Mouse (Mus musculus) limb, embryonic 15.5 days (tissue): ENCODE measurements at regions not wholly inside any gene's neighbourhood (a gene's known extent, or its start where the extent isn't known, plus 50 kb on each side); places are given as distances from the start of the nearest gene placed in this dataset.
A peak's percentile ranks its signal among the peaks of the same experiment; 100 is the strongest.

Experiments used
- ATAC-seq: fragments of 200-750 bp; cut with Nextera tagmentation; 2 replicates; pipeline ENCODE4 v1.8.0; 2017; ENCODE audit warnings: low read depth, moderate TSS enrichment; ENCODE audit not compliant: insufficient number of reproducible peaks, low FRiP score, low TSS enrichment
- H3K27ac ChIP-seq: fragments of 300-500 bp; sonication (generic); 2 replicates; pipeline ENCODE4 v1.5.1; 2015; ENCODE audit warnings: moderate library complexity, mild to moderate bottlenecking, inconsistent platforms
- H3K27me3 ChIP-seq: fragments of 300-500 bp; sonication (generic); 2 replicates; pipeline ENCODE4 v1.6.1; 2015; ENCODE audit warnings: inconsistent platforms
- H3K36me3 ChIP-seq: fragments of 300-500 bp; sonication (generic); 2 replicates; pipeline ENCODE4 v1.6.1; 2015; ENCODE audit warnings: inconsistent platforms
- H3K4me1 ChIP-seq: fragments of 300-500 bp; sonication (generic); 2 replicates; pipeline ENCODE4 v1.6.1; 2015; ENCODE audit warnings: inconsistent platforms
- H3K4me2 ChIP-seq: fragments of 300-500 bp; sonication (generic); 2 replicates; pipeline ENCODE4 v1.6.1; 2015; ENCODE audit warnings: mild to moderate bottlenecking, inconsistent platforms
- H3K4me3 ChIP-seq: fragments of 300-500 bp; sonication (generic); 2 replicates; pipeline ENCODE4 v1.5.1; 2015; ENCODE audit warnings: mild to moderate bottlenecking, inconsistent platforms
- H3K9ac ChIP-seq: fragments of 300-500 bp; sonication (generic); 2 replicates; pipeline ENCODE4 v1.6.1; 2015; ENCODE audit warnings: inconsistent platforms
- H3K9me3 ChIP-seq: fragments of 300-500 bp; sonication (generic); 2 replicates; pipeline ENCODE4 v1.6.1; 2016; ENCODE audit warnings: inconsistent platforms
- WGBS: fragments of 180-500 bp; shearing (Covaris S2); methylation state at CpG from one replicate; pipeline ENCODE4 v1.1.7; 2015; 5-methylcytosine and 5-hydroxymethylcytosine counted together

DNA sequence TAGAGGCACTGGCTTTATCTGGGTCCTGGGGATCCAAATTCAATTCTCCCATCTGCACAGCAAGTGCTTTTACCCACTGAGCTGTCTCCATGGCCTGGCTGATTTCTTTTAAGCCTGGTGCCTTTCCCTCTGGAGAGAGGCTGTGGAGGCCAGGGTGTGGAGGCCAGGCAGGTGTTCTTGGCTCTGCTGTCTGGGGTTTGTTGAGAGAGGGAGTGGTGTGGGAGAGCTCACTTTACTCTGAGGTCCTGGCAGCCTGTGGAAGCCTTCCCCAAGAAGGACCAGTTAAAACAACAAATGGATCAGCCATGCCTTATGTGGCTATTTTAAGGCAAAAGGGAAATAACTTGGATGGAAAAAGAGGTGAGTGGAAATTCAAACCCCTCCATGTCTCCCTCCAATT, 86.5 kb downstream of the Rpl14 start:
- Histone ChIP-seq H3K9me3 (no peaks in the 10 kb centered on the region), H3K4me3 (no peak overlapping the region), H3K27me3 (no peaks in the 10 kb centered on the region), H3K4me1 (peaks cover 53% of the 10 kb centered on the region), H3K27ac (peak overlapping the region; percentile 78), H3K4me2 (no peak overlapping the region), H3K9ac (no peak overlapping the region), H3K36me3 (no peaks in the 10 kb centered on the region)
- peak; percentile 66 for ATAC-seq

DNA sequence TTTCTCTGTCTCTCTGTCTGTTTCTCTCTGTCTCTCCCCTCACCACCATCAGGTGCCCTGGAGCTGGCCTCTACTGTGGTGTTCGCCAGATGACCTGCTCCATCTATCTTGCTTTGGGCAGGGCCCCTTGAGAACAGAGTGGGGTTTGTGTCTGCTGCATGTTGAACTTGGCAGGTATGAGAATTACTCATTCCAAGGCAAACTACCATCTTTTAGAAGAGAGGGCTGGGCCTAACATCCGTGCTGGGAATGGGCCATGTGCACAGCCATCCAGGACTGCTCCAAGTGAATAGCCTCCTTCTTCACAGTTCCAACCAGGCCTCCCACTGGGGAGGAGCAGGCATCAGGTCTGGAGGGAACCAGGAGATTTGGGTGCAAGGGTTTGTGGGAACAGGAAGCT, 87.3 kb downstream of the Rpl14 start:
- H3K4me1 ChIP-seq = peaks cover 53% of the 10 kb centered on the region
- no peaks in the 10 kb centered on the region for H3K9me3 ChIP-seq
- H3K9ac ChIP-seq = no peak overlapping the region
- WGBS = 61% methylated on average over 2 of the region's 2 CpGs
- H3K27me3 ChIP-seq = no peaks in the 10 kb centered on the region
- no peak overlapping the region for H3K4me3 ChIP-seq
- no peaks in the 10 kb centered on the region for H3K36me3 ChIP-seq
- ATAC-seq = peak; percentile 74; the same call in 1 of the 2 replicates
- H3K27ac ChIP-seq = peak overlapping the region; percentile 78
- H3K4me2 ChIP-seq = no peak overlapping the region

DNA sequence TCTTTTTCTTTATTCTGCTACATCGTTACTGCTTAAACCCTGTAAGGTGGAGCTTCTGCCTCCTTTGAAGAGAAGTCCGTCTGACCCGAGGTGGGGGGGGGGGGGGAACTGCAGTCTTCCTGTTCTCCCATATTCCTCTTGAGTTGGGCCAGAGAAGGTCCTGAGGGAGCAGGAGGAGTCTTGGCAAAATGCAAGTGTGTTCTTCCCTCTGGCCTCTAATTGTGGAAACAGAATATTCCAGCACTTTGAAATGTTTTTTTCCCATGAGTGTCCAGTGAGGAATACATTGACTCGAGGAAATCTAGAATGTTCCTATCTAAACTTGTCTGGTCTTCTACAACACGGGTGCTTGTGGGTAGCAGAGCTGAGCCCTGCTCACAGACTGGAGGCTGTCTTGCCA, 90.0 kb downstream of the Rpl14 start:
- Histone ChIP-seq H3K27me3 (no peaks in the 10 kb centered on the region), H3K27ac (peak overlapping the region; percentile 75), H3K4me1 (peaks cover 44% of the 10 kb centered on the region), H3K36me3 (no peaks in the 10 kb centered on the region), H3K4me3 (no peak overlapping the region), H3K9ac (no peak overlapping the region), H3K9me3 (no peaks in the 10 kb centered on the region), H3K4me2 (no peak overlapping the region)
- WGBS = 39% methylated on average over 5 of the region's 5 CpGs
- ATAC-seq = no peak

DNA sequence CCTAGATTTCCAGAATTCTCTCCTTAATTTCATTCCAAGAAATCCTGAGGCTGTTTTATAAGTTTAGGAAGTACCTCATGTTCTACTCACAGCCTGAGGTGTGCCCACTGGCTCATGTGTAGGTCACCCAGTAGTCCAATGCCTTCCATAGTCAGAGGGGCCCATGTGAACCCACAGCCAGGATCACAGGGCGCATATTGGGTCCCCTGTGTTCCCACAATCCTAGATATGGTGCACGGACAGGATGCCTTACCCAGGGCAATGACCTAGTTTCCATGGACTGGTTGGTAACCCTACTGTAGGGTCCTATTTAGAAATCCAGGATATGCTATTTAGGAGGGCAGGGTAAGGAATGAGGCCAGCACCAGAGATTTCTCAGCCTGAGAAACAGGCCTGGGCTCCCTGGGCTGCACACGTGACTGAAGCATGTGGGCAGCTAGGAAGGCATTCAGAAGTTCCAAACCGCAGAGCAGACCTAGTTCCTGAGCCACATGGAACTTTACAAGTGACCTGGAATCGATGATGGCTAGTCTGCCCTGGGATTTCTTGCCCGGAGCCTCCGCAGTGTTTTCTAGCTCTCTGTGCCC, 90.5 kb downstream of the Rpl14 start:
- ATAC-seq = no peak

DNA sequence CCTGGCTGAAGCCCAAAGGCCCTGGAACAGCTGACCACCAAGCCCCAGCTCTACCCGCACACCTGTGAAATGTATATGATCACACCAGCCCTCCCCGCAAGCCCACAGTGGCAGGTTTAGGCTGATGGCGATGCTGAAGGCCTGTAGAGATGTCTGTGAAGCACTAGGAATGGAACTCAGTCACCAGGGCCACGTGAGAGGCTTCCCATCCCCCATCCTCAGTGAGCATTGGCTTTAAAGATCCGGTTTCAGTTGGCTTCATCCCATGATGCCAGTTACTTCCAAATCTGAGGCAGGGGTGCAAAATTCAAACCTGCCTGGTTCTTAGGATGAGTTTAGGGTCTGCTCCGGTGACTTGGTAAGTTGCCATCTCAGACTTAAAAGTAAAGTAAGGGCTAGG, 91.9 kb downstream of the Rpl14 start:
- Histone ChIP-seq H3K4me2 (no peak overlapping the region), H3K9me3 (no peaks in the 10 kb centered on the region), H3K4me1 (peaks cover 29% of the 10 kb centered on the region), H3K9ac (no peak overlapping the region), H3K27ac (no peak overlapping the region), H3K27me3 (no peaks in the 10 kb centered on the region), H3K36me3 (no peaks in the 10 kb centered on the region), H3K4me3 (no peak overlapping the region)
- no peak for ATAC-seq
- 47% methylated on average over 6 of the region's 6 CpGs for WGBS

More for the DNA sequence above, 90.5 kb downstream of the Rpl14 start:
- 73% methylated on average over 7 of the region's 7 CpGs for WGBS
- no peaks in the 10 kb centered on the region for H3K36me3 ChIP-seq
- H3K9me3 ChIP-seq = no peaks in the 10 kb centered on the region
- no peak overlapping the region for H3K4me2 ChIP-seq
- H3K9ac ChIP-seq = no peak overlapping the region
- H3K4me1 ChIP-seq = peaks cover 42% of the 10 kb centered on the region
- H3K27ac ChIP-seq = peak overlapping the region; percentile 75
- no peaks in the 10 kb centered on the region for H3K27me3 ChIP-seq
- H3K4me3 ChIP-seq = no peak overlapping the region

DNA sequence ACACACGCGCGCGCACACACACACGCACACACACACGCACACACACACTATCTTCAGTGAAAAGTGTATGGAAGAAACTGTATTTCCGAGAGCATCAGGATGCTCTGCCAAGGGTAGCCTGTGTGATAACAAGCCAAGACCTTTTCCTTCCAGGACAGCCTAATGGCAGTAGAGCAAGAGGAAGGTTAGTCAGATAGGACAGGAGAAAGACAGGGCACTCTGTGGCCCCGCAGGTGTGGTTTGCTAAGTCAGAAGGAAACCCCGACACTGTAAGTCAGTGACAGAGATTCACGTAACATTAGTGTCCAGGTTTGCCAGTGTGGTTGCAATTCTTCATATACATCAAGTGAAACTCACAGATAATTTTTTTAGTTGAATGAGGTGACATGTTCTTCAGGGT, 92.8 kb downstream of the Rpl14 start:
- Histone ChIP-seq H3K4me1 (peaks cover 21% of the 10 kb centered on the region), H3K9ac (no peak overlapping the region), H3K27ac (no peak overlapping the region), H3K9me3 (no peaks in the 10 kb centered on the region), H3K27me3 (no peaks in the 10 kb centered on the region), H3K36me3 (no peaks in the 10 kb centered on the region), H3K4me3 (no peak overlapping the region), H3K4me2 (no peak overlapping the region)
- 96% methylated on average over 10 of the region's 10 CpGs for WGBS
- ATAC-seq = no peak

DNA sequence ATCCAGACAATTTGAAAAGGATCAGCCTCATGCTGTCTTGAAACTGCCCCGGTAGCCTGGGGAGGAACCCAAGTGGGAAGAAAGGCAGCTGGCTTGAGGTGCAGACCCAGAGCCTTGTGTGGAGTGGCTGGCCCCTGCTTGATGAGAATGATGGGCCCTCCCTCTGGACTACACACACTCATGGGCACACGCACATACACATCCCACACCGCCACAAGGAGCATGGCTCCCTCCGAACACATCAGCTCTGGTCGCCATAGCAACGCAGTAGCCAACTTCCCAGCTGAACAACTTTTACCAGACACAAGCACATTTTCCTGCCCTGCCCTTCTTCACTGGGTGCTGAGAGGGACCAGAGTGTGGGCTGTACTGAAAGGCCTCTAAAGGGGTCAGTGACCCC, 101.2 kb downstream of the Rpl14 start:
- H3K4me1 ChIP-seq = peaks cover 22% of the 10 kb centered on the region
- peak; percentile 53; the same call in 1 of the 2 replicates for ATAC-seq
- 32% methylated on average over 6 of the region's 6 CpGs for WGBS
- no peak overlapping the region for H3K4me3 ChIP-seq
- no peak overlapping the region for H3K4me2 ChIP-seq
- no peak overlapping the region for H3K27ac ChIP-seq
- H3K36me3 ChIP-seq = no peaks in the 10 kb centered on the region
- no peak overlapping the region for H3K9ac ChIP-seq
- no peaks in the 10 kb centered on the region for H3K9me3 ChIP-seq
- 0 out of 2 replicates have a peak, but pooled peaks cover 6% of the 10 kb centered on the region for H3K27me3 ChIP-seq

DNA sequence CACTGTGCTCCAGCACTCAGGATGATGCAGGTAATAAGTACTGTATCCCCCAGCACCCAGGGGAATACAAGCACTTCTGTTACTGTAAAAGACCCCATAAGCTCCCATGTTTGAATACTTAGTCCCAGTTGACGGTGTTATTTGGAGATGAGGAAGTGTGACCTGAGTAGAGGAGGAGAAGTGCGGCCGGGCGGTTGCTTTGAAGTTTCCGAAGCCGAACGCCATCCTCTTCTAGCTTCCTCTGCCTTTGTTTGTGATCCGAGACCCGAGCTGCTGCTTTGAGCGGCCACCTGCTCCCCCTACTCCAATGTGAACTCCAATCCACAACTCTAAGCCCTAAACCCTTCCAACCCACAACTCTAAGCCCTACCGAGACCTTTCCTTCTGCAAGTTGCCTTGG, 103.6 kb downstream of the Rpl14 start:
- Histone ChIP-seq H3K4me2 (peak overlapping the region; percentile 53), H3K4me3 (no peak overlapping the region), H3K4me1 (peaks cover 25% of the 10 kb centered on the region), H3K9me3 (no peaks in the 10 kb centered on the region), H3K27me3 (0 out of 2 replicates have a peak, but pooled peaks cover 6% of the 10 kb centered on the region), H3K36me3 (no peaks in the 10 kb centered on the region), H3K9ac (no peak overlapping the region), H3K27ac (no peak overlapping the region)
- no peak for ATAC-seq
- 10% methylated on average over 11 of the region's 11 CpGs for whole genome bisulfite sequencing

DNA sequence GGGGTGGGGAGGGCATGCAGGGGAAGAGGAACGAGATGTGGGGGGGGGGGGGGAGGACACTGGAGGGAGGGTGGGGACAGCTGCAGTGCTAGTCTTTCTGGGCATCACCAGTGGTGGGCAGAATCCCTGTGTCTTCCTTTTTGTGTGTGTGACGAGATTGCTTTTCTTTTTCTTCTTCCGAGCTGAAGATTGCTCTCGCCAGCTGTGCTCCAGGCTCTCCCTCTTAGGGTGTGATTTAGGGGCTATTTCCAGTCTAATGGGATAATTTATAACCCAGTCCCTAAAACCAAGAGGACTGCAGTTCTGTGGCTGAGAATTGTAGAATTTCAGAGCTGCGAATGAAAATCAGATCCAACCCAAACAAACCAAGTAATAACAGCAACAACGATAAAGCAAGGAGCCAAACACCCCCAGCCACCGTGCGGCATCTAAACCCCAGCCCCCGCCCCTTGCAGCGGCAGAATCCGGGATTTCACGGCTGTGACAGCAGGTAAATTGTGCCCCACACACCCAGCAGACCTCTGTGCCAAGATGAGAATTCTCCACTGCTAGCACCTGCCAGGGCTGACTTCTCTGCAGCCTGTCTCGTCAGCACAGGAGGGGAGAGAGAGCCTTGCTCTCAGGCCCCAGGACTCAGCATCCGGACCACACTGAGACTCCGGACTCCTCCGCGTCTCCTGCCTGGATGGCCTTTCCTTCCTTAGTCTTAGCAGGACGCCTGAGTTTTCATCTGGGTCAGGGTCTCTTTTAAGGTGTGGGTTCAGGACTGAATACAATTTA, 104.3 kb downstream of the Rpl14 start:
- ATAC-seq = no peak
- Histone ChIP-seq H3K4me3 (peak overlapping the region; percentile 26), H3K36me3 (no peaks in the 10 kb centered on the region), H3K9ac (no peak overlapping the region), H3K4me2 (peak overlapping the region; percentile 53), H3K27me3 (0 out of 2 replicates have a peak, but pooled peaks cover 6% of the 10 kb centered on the region), H3K4me1 (peaks cover 26% of the 10 kb centered on the region), H3K27ac (peak overlapping the region; percentile 59), H3K9me3 (no peaks in the 10 kb centered on the region)
- WGBS = 1% methylated on average over 18 of the region's 18 CpGs

DNA sequence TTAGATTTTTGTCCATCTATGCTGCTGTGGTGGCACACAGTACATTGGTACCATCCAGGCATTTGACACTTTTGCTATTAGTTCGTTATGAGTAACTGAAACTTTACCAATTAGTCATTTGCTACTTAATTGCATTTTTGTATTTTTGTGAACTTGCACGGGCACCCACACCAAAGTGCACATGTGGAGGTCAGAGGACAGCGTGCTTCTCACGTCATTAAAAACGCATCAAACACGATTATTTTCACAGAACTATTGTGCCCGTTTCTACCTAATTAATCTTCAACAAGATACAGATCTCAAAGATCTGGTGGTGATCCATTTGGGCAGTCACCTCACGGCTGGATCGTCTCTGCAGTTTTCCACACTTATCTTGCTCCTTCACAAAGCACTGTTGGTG, 105.1 kb downstream of the Rpl14 start:
- no peak for ATAC-seq
- Histone ChIP-seq H3K27me3 (0 out of 2 replicates have a peak, but pooled peaks cover 6% of the 10 kb centered on the region), H3K9ac (no peak overlapping the region), H3K4me1 (peaks cover 26% of the 10 kb centered on the region), H3K4me2 (peak overlapping the region; percentile 53; the same call in 1 of the 2 replicates), H3K27ac (no peak overlapping the region), H3K4me3 (no peak overlapping the region), H3K36me3 (no peaks in the 10 kb centered on the region), H3K9me3 (no peaks in the 10 kb centered on the region)
- WGBS = 23% methylated on average over 9 of the region's 9 CpGs

DNA sequence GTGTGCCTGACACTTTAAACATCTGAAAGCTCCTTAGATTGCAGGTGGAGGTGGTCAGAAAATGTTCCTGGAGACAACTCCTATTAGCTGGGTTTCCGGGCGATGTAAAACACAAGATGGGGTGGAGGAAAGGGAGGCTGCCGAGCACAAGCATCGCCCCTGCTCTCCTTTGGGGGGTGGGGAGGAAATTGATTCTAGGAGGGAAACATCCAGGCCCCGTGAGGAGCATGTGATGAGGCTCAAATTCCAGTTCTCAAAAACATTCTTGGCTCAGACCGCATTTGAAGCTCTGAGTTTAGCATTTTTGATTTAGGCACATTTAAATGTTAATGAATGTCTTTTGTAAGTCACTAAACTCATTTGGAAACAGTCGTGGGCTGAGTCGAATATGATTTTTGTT, 105.5 kb downstream of the Rpl14 start:
- Histone ChIP-seq H3K4me3 (no peak overlapping the region), H3K9me3 (no peaks in the 10 kb centered on the region), H3K36me3 (no peaks in the 10 kb centered on the region), H3K4me2 (no peak overlapping the region), H3K9ac (no peak overlapping the region), H3K27ac (no peak overlapping the region), H3K4me1 (peaks cover 26% of the 10 kb centered on the region), H3K27me3 (0 out of 2 replicates have a peak, but pooled peaks cover 6% of the 10 kb centered on the region)
- WGBS = 34% methylated on average over 8 of the region's 8 CpGs
- no peak for ATAC-seq

DNA sequence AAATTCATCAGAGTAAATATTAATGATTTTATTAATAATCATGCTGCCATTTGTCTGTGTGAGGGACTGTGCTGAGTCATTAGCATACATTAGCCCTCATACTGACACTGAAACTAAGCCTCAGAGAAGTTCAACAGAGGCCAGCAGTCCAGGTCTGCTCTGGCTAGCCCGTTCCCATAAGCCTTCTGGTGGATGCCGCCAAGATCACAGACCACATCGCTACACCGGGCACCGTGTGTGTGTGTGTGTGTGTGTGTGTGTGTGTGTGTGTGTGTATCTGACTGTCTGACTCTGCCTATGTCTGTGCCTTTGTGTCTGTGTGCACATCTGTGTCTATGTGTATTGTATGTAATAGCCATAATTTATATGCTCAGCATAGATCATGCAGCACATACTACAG, 106.0 kb downstream of the Rpl14 start:
- H3K9me3 ChIP-seq = no peaks in the 10 kb centered on the region
- WGBS = 68% methylated on average over 5 of the region's 5 CpGs
- H3K4me1 ChIP-seq = peaks cover 26% of the 10 kb centered on the region
- no peaks in the 10 kb centered on the region for H3K36me3 ChIP-seq
- no peak overlapping the region for H3K4me3 ChIP-seq
- no peak for ATAC-seq
- H3K27ac ChIP-seq = no peak overlapping the region
- 0 out of 2 replicates have a peak, but pooled peaks cover 6% of the 10 kb centered on the region for H3K27me3 ChIP-seq
- H3K9ac ChIP-seq = no peak overlapping the region
- H3K4me2 ChIP-seq = no peak overlapping the region
